Mouse (Mus musculus) liver, adult (tissue): ENCODE measurements around the gene Scn2a.

Experiments
- GATA4 ChIP-seq: IDR thresholded peaks from 2 replicates; pipeline ENCODE4 v1.6.1; 2014; ENCODE audit warnings: mild to moderate bottlenecking, low read length; ENCODE audit not compliant: insufficient replicate concordance

Scn2a gene

DNA sequence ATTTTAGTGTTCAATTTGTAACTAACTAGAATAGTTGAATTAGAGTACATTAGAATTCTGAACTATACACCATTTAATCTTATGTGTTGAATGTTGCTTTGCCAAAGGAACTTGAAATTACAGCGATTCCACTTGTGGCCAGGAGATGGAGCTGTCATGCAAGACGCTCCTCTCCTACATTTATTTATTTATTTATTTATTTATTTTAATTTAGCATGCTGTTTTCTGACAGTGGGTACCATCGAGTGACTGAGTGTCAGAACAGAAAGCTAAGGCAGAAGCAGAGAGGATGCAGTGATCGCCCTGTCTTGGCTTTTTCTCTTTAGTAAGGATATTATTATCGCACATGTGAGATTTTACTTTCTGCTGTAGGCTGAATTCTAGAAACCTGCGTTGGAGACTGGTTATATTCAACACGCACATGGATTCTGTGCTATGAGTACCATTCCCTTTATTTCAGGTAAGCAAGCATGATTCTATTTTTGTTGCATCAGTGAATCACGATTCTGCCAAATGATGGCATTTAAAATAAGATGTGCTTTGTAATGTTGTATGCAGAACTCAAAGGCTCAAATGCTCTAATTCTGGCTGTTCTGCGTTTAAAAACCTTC lies at the start of gene Scn2a:
TSS of gene Scn2a (plus strand) at position 216 of the 611 bp plus-strand sequence.
- TF ChIP-seq GATA4, result no peak

DNA sequence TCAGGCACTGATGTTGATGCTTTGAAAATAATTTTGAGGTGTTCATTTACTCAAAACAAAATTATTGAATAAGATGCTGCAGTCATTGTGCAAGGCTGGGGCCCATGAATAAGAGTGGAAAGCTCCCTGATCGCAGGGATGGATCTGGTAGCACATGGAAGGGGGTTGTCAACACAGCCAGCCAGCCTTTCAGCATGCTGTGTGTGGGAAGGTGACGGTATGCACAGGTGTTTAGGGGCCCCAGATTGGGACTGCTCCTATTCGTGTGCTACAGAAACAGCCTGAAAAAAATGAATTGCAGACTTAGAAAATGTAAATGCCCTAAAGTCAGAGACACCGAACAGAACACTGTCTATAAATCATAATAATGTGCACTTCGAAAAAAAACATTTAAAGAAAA lies 32.9 kb upstream of the Scn2a start:
- TF ChIP-seq GATA4, result no peak

DNA sequence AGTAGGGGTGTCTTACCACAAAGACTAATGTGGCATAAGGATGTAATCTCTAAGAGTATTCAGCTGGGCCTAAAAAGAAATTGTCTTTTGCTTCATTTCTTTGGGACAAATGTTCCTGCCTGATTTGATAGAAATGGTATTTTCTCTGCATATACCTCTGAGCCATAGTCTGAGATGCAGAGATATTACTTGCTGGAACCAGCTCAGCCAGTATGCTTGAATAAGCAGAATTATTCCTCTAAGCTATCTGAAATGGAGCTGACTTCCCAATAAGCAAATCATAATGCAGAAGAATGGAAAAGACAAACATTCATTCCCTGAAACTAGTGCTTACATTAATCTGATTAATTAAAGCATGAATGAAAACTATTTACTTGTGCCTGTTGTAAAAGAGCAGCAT lies 12.8 kb upstream of the Scn2a start:
- no peak for TF ChIP-seq GATA4

DNA sequence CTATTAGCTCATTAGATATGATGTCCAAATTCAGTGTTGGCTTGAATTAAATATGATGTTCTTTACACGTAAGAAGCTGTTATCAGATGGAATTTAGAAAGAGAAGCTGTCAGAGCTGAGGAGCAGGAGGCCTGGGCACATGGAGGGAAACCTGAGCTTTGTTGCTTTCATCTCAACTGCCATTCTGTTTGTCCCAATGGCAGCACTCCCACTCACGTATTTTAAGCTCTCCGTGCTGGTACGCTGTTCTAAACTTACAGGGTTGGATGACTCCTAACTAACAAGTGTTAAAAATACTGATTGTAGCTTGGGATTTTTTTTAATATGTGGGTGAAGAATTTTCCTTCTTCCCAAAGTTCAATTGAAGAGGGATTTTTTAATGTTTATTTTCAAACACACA lies 8.7 kb upstream of the Scn2a start:
- TF ChIP-seq GATA4, result no peak

DNA sequence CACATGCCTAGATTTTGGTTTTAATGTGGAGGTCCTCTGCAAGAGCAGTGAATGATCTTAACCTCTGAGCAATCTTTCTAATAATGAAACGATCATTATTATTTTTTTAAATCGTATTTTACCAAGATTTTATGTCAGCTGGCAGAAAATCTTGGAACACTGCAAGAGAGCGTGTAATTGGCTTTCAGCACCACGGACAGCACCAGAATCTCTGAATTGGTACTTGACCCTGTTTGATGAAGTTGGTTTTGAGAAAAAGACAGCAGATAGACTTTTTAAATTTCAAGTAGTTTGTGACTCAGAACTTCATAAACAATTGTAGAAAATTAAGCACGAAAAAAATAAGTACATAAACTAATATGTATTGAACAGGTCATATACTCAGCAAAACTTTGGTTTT lies 790 bp upstream of the Scn2a start:
- TF ChIP-seq GATA4, result no peak

DNA sequence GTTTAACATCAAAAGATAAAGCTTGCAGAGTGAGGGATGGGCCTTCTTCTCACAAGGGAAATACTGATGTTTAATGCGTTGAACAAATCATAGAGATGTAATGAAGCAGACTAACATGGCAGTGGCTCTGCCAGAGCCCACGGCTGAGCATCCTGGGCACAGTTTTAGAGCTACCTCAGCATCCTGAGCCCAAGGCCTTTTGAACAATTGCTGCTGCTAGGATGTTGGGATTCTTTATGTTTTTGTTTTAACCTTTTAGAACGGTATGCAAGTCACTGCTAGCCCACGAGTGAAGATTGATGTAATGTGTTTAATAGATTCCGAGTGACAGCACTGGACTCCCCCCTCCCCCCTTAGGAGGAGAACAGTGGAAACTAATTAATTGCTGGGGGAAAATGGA lies 683 bp downstream of the Scn2a start:
- TF ChIP-seq GATA4, result no peak

DNA sequence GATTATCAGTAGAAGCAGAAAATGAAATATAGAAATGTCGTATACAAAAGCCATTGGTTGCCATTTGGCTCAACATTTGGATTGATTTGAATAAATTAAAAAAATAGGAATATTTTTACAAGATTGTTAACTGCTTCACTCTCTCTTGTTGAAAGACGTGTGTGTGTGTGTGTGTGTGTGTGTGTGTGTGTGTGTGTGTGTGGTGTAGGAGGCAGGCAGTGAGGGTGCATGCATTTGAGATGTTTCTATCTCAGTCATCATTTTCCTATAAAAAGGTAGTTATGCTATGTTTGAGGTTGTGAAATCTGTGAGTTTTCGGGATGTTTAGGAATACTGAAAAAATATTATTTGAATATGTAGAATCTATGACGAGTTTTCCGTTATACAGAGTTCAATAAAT lies 1.3 kb downstream of the Scn2a start:
- no peak for TF ChIP-seq GATA4

DNA sequence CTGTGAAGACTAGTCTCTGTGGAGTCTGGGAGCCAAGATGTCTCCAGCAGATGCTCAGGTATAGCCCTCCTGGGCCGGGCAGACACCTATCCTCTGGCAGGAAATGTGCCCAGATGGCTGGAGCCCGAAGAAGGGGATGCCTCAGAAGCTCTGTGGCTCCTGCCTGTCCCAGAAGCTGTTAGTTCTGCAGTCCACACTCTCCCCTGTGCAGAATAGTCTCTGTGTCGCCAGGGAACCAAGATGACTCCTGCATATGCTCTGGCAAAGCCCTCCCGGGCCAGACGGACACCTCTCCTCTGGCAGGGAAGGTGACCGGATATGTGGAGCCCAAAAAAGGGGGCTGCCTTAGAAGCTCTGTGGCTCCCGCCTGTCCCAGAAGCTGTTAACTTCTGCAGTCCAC lies 32.1 kb downstream of the Scn2a start:
- TF ChIP-seq GATA4, result no peak

DNA sequence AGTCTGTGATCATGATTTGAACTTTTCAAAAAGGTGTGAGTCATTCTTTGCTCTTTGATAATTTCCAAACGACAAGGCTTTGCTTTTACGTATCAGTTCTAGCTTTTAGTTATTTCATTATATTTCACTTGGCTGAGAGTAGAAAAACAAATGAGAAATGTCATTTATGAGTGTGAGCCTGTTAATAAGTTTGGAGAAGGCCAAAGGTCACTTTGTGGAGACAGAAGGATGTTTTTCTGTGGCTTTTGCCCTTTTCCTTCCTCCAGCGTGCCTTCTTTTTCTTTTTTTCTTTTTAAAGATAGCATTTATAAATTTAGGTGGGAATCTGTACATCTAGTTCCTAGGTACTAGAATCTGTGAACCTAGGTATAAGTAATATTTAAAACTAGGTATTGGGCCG lies 36.5 kb downstream of the Scn2a start:
- TF ChIP-seq GATA4, result no peak

DNA sequence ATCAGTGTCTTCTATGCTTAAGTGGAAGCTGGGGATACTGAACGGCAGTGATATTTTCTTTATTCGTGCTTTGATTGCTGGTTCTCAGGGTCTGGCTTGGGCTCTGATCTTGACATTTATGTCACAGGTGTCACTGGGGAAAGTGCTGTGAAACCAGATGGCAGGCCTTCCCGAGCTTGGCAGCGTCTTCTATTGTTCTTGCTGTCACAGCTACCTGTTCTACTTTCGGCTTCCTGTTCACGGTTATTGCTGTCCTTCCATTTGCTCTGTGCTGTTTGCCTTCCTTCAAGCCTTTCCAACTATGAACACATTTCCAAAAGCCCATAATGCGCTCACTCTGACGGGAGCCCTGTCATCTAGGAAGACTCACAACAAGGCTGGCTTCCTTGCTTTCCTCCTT lies 37.9 kb downstream of the Scn2a start:
- no peak for TF ChIP-seq GATA4

DNA sequence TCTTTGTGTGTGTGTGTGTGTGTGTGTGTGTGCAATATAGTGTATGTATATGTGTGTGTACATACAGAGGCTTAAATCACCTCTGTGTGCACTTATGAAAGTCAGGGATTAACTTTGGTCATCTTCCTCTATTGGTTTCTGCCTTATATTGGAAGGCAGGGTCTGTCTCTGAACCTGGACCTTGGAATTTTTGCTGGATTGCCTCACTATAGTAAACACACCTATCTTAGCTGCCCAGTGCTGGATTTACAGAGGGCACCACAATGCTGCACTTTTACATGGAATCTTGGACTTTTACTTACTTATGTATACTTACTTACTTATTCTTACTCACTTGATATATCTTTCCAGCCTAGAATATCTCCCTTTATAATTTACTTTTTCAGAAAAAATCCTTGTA lies 43.3 kb downstream of the Scn2a start:
- TF ChIP-seq GATA4, result no peak

DNA sequence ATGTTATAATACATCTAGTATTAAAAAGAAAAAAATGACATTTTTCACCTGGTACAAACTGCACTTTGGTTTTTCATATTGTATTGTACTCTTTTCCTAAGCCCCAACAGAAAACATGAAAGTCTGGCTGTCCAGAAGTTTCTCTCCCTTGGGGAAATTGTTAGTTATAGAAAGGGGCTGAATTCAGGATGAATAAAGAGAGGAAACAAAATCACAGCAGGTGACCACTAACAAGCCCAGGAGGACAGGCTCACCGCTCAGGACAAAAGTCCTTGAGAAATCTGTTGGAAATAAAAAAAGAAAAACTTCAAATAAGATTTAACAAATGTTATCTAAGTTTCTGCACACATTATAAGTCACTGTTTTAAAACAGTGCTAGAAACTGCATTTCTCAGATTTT lies 43.9 kb downstream of the Scn2a start:
- TF ChIP-seq GATA4, result no peak

DNA sequence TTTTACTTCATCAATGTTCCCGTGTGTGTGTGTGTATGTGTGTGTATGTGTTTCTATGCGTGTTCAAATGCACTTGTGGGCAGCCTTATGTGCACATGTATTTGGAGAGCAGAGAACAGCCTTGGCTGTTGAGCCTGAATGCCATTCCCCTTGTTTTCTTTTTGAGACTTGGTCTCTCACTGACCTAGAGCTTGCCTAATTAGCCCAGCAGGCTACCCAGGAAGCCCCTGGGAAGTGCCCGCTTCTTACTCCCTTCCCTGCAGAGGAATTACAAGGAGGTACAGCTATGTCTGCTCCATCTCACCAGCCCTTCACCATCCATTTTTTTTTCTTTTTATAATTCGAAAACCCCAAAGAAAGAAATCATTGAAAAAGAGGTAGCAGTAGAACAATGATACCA lies 44.6 kb downstream of the Scn2a start:
- no peak for TF ChIP-seq GATA4

DNA sequence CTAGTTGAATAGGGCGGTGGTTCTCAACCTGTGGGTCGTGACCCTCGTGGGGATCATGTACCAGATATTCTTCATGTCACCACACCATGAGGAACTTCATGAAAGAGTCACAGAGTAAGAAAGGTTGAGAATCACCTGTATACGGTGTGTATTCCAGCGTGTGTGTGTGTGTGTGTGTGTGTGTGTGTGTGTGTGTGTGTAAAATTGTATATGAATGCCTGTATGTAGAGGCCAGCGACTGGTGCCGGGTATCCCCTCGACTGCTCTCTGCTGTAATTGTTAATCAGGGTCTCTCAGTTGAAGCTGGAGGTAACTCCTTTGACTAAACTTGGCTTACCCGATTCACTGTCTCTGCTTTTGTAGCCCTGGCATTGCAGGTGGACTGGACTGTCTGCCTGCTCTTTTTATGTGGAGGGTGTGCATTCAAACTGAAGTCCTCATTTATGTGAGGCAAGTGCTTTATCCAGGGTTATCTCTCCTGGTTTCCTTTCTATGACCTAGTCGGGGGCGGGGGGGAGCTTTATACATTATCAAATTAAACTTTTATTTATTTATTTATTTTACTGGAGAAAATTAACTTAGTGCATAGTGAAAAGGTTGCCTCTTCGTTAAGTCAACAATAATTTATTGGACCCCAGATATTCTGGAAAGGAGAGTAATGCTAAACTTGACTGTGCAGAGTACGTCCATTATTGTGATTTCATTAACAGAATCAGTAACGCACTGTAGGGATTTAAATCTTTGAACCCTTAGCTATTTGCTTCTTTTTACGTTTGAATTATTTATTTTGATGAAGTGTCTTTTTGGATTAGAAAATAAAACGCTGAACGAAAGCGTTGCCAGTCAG lies 47.2 kb downstream of the Scn2a start:
- no peak for TF ChIP-seq GATA4

DNA sequence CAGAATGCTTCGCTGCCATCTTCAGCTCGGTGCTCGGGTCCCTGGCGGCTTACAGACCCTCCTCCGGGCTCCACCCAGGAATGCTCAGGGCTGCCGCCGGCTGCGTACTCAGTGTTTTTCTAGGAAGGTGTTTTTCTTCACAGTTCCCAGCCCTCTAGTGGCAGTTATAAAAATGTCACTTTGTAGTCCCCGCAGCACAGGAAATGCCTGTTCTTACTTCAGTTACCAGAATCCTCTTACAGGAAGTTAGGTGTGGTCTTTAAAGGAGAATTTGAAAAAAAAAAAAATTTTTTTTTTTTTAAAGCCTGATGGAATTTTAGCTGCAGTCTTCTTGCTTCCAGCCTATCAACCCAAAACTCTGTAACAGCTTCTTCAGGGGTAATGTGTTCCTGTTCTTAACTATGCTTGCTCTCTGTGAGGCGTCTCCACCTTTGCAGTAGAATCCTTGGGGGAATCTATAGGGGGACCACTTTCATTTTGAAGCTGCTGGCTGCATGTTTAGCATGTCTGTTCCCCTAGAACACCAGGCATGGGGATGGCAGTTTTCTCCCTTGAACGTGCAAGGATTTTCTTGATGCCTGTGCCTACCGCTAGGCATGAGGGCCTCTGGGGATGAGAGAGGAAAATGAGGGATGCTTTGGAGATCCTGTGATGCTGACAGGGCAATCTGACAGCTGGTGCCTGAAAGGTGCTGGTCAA lies 48.0 kb downstream of the Scn2a start:
- TF ChIP-seq GATA4, result no peak

DNA sequence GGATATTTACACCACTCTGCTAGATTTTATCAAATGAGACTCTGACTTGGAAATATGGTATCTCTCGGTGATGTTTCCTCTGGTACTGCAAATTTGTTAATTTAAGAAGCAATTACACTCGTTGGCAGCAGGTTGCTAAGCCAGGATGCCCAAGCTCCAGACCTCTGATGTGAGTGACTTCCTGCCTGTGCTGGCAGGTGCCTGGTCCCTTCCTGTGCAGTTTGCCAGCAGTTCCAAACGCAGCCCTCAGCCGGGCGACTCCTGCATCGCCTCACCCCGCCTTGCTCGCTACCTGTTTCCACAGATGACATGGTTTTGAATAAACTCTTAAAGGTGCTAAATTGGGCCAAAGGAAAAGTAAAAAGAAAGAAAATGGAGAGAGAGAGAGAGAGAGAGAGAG lies 49.0 kb downstream of the Scn2a start:
- TF ChIP-seq GATA4, result no peak
